Mouse (Mus musculus) gastrocnemius, adult 2 months (tissue): Measurements from ENCODE around the gene Sfmbt1. TPM values are rescaled to one million over a fixed set of nuclear protein-coding genes. Genes with fewer than 3 reads are reported as not detected.

Experiments
- DNase-seq: peaks from one replicate; pipeline ENCODE4 v3.0.0; 2022
- H3K27ac ChIP-seq: fragments of 200-600 bp; 2 replicates; pipeline ENCODE4 v1.8.1; 2022; ENCODE audit warnings: mild to moderate bottlenecking
- H3K4me3 ChIP-seq: fragments of 200-600 bp; 2 replicates; pipeline ENCODE4 v1.8.1; 2022; ENCODE audit warnings: mild to moderate bottlenecking, moderate library complexity
- CTCF ChIP-seq: fragments of 200-600 bp; IDR thresholded peaks from 2 replicates; pipeline ENCODE4 v1.8.1; 2022; ENCODE audit warnings: antibody characterized with exemption, mild to moderate bottlenecking, moderate library complexity
- intact Hi-C: fragments of 180-260 bp; cut with DNase I; formaldehyde crosslinking; loops from one replicate; pipeline ENCODE4 v1.15.1; 2025
- total RNA-seq, 2 experiments: library from RNA; stranded (reverse); gene quantifications; 2 replicates each; pipeline ENCODE4 v1.2.3; 2021

Sfmbt1 gene
- total RNA-seq, 2 experiments from 2014 or later = 11.0 to 11.4 TPM

GRCm38 (mm10) chr14:30870206-30871147 lies 155.8 kb downstream of the Sfmbt1 start:
- intact Hi-C loops = no loop called here
- H3K27ac ChIP-seq = peak overlapping the region; percentile 95
- peak; percentile 76 for DNase-seq
- H3K4me3 ChIP-seq = peak overlapping the region; percentile 41
- no peak for TF ChIP-seq CTCF

Other genes starting within 250 kb of the Sfmbt1 start
- 1 to 10 TPM; 8.4 to 8.6 TPM for gene Dcp1a, start 235.3 kb upstream of the Sfmbt1 start, total RNA-seq
- under 1 TPM; 0.36 to 0.38 TPM for gene Cacna1d, start 223.4 kb upstream of the Sfmbt1 start, total RNA-seq
- 10 to 100 TPM in 1 of 2 experiments, 1 to 10 TPM in 1; 8.0 to 15.0 TPM for gene Tkt, start 166.5 kb upstream of the Sfmbt1 start, total RNA-seq
- 10 to 100 TPM in 1 of 2 experiments, 1 to 10 TPM in 1; 5.6 to 14.8 TPM for gene Prkcd, start 88.6 kb upstream of the Sfmbt1 start, total RNA-seq
- 1 to 10 TPM; 4.9 to 5.5 TPM for gene Rft1, start 60.5 kb upstream of the Sfmbt1 start, total RNA-seq
- 10 to 100 TPM in 1 of 2 experiments, 1 to 10 TPM in 1; 6.2 to 12.6 TPM for gene Tmem110, start 110.7 kb downstream of the Sfmbt1 start, total RNA-seq
- 10 to 100 TPM; 53.6 to 65.4 TPM for gene Mustn1, start 164.4 kb downstream of the Sfmbt1 start, total RNA-seq
- under 1 TPM; 0.11 to 0.13 TPM for gene Itih4, start 171.6 kb downstream of the Sfmbt1 start, total RNA-seq
- gene Itih3, start 208.9 kb downstream of the Sfmbt1 start, total RNA-seq = under 1 TPM; 0.10 to 0.25 TPM
- gene Itih1, start 228.4 kb downstream of the Sfmbt1 start, total RNA-seq = not detected
- 1 to 10 TPM; 4.4 to 5.1 TPM for gene Nek4, start 236.5 kb downstream of the Sfmbt1 start, total RNA-seq